Mouse (Mus musculus): ENCODE results near the gene Large1. TPM values are rescaled to one million over a fixed set of nuclear protein-coding genes. Genes with fewer than 3 reads are reported as not detected.
"Not testable (repeated sequence)": the region's sequence is repeated elsewhere in the genome, so short reads cannot be mapped to it uniquely, and the experiment has no call there.

Gene Large1
- polyA plus RNA-seq, 1 experiment from 2014 or later, result 12.5 TPM

- no peak overlapping the region for H3K4me2 ChIP-seq (ENCODE audit: low read depth, low read length)
- 0 out of 2 replicates have a peak, but pooled peaks cover 8% of the 10 kb centered on the region for H3K36me3 ChIP-seq (ENCODE audit: control insufficient read depth, insufficient read depth, low read length)
- H3K27me3 ChIP-seq (replicated peaks; ENCODE audit: control insufficient read depth, insufficient read depth, low read length), result no peaks in the 10 kb centered on the region
- ATAC-seq (ENCODE audit: low read depth) (no peak), DNase-seq (ENCODE audit: low spot score) (no peak)
- H3K9me3 ChIP-seq (ENCODE audit: control insufficient read depth, low read length), result no peaks in the 10 kb centered on the region
- H3K27ac ChIP-seq (replicated peaks; ENCODE audit: low read depth, low read length), result no peak overlapping the region
- no peak overlapping the region for H3K9ac ChIP-seq (ENCODE audit: low read depth, low read length)
- WGBS, result 84% methylated on average over 2 of the region's 2 CpGs
- H3K4me3 ChIP-seq (ENCODE audit: low read depth, low read length), result no peak overlapping the region
- H3K4me1 ChIP-seq (ENCODE audit: control insufficient read depth, insufficient read depth, low read length), result no peaks in the 10 kb centered on the region
Measured at GRCm38 (mm10) chr8:73132080-73132479, 221.3 kb downstream of the Large1 start.

- no peak for DNase-seq (ENCODE audit: low spot score)
- Histone ChIP-seq H3K4me1 (ENCODE audit: control insufficient read depth, insufficient read depth, low read length) (no peaks in the 10 kb centered on the region), H3K4me2 (ENCODE audit: low read depth, low read length) (no peak overlapping the region), H3K27ac (replicated peaks; ENCODE audit: low read depth, low read length) (no peak overlapping the region), H3K36me3 (ENCODE audit: control insufficient read depth, insufficient read depth, low read length) (no peaks in the 10 kb centered on the region), H3K4me3 (ENCODE audit: low read depth, low read length) (no peak overlapping the region), H3K9ac (ENCODE audit: low read depth, low read length) (no peak overlapping the region), H3K9me3 (ENCODE audit: control insufficient read depth, low read length) (no peaks in the 10 kb centered on the region), H3K27me3 (replicated peaks; ENCODE audit: control insufficient read depth, insufficient read depth, low read length) (no peaks in the 10 kb centered on the region)
- ATAC-seq (ENCODE audit: low read depth), result no peak
- WGBS, result 71% methylated on average over 5 of the region's 5 CpGs
Measured at GRCm38 (mm10) chr8:73123864-73124499, 229.4 kb downstream of the Large1 start.

GRCm38 (mm10) chr8:73112332-73112895 lies 240.9 kb downstream of the Large1 start:
- Histone ChIP-seq H3K4me2 (ENCODE audit: low read depth, low read length) (no peak overlapping the region), H3K27ac (replicated peaks; ENCODE audit: low read depth, low read length) (no peak overlapping the region), H3K4me3 (ENCODE audit: low read depth, low read length) (no peak overlapping the region), H3K36me3 (ENCODE audit: control insufficient read depth, insufficient read depth, low read length) (no peaks in the 10 kb centered on the region), H3K27me3 (replicated peaks; ENCODE audit: control insufficient read depth, insufficient read depth, low read length) (no peaks in the 10 kb centered on the region), H3K9me3 (ENCODE audit: control insufficient read depth, low read length) (no peaks in the 10 kb centered on the region), H3K9ac (ENCODE audit: low read depth, low read length) (no peak overlapping the region), H3K4me1 (ENCODE audit: control insufficient read depth, insufficient read depth, low read length) (no peaks in the 10 kb centered on the region)
- WGBS, result 90% methylated on average over 1 of the region's 1 CpGs
- no peak for DNase-seq (ENCODE audit: low spot score)
- ATAC-seq (ENCODE audit: low read depth), result no peak

DNA sequence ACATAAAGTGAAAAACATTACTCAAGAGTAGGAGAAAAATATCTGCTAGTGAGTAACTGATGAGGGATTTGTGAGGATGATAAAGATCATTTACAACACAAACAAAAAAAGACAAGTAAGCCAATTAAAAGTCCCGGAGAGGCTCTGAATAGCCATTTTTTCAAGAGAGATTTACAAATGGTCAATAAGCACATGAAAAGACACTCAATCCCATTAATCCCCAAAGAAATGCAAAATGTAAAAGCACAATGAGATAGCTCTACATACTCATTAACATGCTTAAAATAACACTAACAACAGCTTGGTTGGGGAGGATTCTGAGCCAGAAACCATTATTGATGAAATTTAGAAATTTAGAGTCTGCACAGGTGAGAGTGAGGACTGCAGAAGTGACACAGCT lies 249.3 kb downstream of the Large1 start:
- H3K27me3 ChIP-seq (replicated peaks; ENCODE audit: control insufficient read depth, insufficient read depth, low read length), result no peaks in the 10 kb centered on the region
- no peaks in the 10 kb centered on the region for H3K36me3 ChIP-seq (ENCODE audit: control insufficient read depth, insufficient read depth, low read length)
- WGBS, result 76% methylated on average over 1 of the region's 1 CpGs

DNA sequence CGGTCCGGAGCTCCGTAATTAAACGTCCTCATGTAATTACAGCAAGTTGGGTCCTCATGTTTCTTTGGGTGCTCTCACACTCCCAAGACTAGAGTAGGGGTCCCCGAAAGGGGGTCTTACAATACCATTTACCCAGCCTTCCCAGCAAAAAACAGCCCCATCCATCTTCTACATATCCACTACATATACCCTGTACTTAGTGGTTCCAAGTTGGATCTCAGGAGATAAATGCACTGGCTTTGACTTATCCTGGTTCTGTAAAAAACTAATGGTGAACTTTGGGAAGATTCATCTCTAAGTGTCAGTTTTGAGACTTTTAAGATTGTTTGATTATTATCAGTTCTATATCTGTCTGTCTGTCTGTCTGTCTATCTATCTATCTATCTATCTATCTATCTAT lies 252.3 kb downstream of the Large1 start:
- Histone ChIP-seq H3K27ac (replicated peaks; ENCODE audit: low read depth, low read length) (no peak overlapping the region), H3K27me3 (replicated peaks; ENCODE audit: control insufficient read depth, insufficient read depth, low read length) (no peaks in the 10 kb centered on the region), H3K36me3 (ENCODE audit: control insufficient read depth, insufficient read depth, low read length) (no peaks in the 10 kb centered on the region), H3K4me2 (ENCODE audit: low read depth, low read length) (no peak overlapping the region), H3K9me3 (ENCODE audit: control insufficient read depth, low read length) (no peaks in the 10 kb centered on the region), H3K4me3 (ENCODE audit: low read depth, low read length) (no peak overlapping the region), H3K9ac (ENCODE audit: low read depth, low read length) (no peak overlapping the region), H3K4me1 (ENCODE audit: control insufficient read depth, insufficient read depth, low read length) (no peaks in the 10 kb centered on the region)
- WGBS, result 88% methylated on average over 5 of the region's 5 CpGs
- no peak for DNase-seq (ENCODE audit: low spot score)
- ATAC-seq (ENCODE audit: low read depth), result no peak

More for the DNA sequence above, 249.3 kb downstream of the Large1 start:
- H3K4me2 ChIP-seq (ENCODE audit: low read depth, low read length), result no peak overlapping the region
- H3K4me1 ChIP-seq (ENCODE audit: control insufficient read depth, insufficient read depth, low read length), result no peaks in the 10 kb centered on the region
- ATAC-seq (ENCODE audit: low read depth) (no peak), DNase-seq (ENCODE audit: low spot score) (no peak)
- H3K27ac ChIP-seq (replicated peaks; ENCODE audit: low read depth, low read length), result no peak overlapping the region
- no peak overlapping the region for H3K9ac ChIP-seq (ENCODE audit: low read depth, low read length)
- H3K9me3 ChIP-seq (ENCODE audit: control insufficient read depth, low read length), result no peaks in the 10 kb centered on the region
- no peak overlapping the region for H3K4me3 ChIP-seq (ENCODE audit: low read depth, low read length)

- WGBS, result 47% methylated on average over 3 of the region's 3 CpGs
- H3K4me1 ChIP-seq (ENCODE audit: control insufficient read depth, insufficient read depth, low read length); H3K36me3 ChIP-seq (ENCODE audit: control insufficient read depth, insufficient read depth, low read length); H3K9ac ChIP-seq (ENCODE audit: low read depth, low read length); H3K4me3 ChIP-seq (ENCODE audit: low read depth, low read length); DNase-seq (ENCODE audit: low spot score); H3K27ac ChIP-seq (replicated peaks; ENCODE audit: low read depth, low read length); H3K4me2 ChIP-seq (ENCODE audit: low read depth, low read length); ATAC-seq (ENCODE audit: low read depth); H3K9me3 ChIP-seq (ENCODE audit: control insufficient read depth, low read length); H3K27me3 ChIP-seq (replicated peaks; ENCODE audit: control insufficient read depth, insufficient read depth, low read length): not testable (repeated sequence)
Measured at GRCm38 (mm10) chr8:73100607-73101006, 252.7 kb downstream of the Large1 start.

DNA sequence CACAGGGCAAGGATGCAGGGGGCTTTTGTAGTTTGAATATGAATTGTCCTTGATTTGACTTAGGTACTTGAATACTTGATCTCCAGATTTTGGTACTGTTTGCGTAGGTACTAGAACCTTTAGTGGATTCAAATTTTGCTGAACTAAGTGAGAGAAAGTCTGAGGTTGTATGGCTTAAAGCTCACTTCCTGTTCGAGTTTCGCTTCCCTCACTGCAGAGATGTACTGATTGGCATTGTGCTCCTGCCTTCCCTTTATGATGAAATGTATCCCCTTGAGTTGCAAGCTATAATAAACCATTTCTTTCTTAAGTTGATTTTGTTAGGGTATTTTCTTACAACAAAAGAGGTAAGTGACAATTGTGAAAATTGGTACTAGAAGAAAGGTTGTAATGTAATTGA lies 253.8 kb downstream of the Large1 start:
- no peaks in the 10 kb centered on the region for H3K36me3 ChIP-seq (ENCODE audit: control insufficient read depth, insufficient read depth, low read length)
- 81% methylated on average over 3 of the region's 3 CpGs for WGBS
- no peaks in the 10 kb centered on the region for H3K4me1 ChIP-seq (ENCODE audit: control insufficient read depth, insufficient read depth, low read length)
- H3K9ac ChIP-seq (ENCODE audit: low read depth, low read length), result no peak overlapping the region
- no peaks in the 10 kb centered on the region for H3K9me3 ChIP-seq (ENCODE audit: control insufficient read depth, low read length)
- H3K27ac ChIP-seq (replicated peaks; ENCODE audit: low read depth, low read length), result no peak overlapping the region
- no peak overlapping the region for H3K4me3 ChIP-seq (ENCODE audit: low read depth, low read length)
- no peaks in the 10 kb centered on the region for H3K27me3 ChIP-seq (replicated peaks; ENCODE audit: control insufficient read depth, insufficient read depth, low read length)
- H3K4me2 ChIP-seq (ENCODE audit: low read depth, low read length), result no peak overlapping the region
- DNase-seq (ENCODE audit: low spot score), result no peak
- no peak for ATAC-seq (ENCODE audit: low read depth)

GRCm38 (mm10) chr8:73096952-73097351 lies 256.4 kb downstream of the Large1 start:
- no peaks in the 10 kb centered on the region for H3K36me3 ChIP-seq (ENCODE audit: control insufficient read depth, insufficient read depth, low read length)

DNA sequence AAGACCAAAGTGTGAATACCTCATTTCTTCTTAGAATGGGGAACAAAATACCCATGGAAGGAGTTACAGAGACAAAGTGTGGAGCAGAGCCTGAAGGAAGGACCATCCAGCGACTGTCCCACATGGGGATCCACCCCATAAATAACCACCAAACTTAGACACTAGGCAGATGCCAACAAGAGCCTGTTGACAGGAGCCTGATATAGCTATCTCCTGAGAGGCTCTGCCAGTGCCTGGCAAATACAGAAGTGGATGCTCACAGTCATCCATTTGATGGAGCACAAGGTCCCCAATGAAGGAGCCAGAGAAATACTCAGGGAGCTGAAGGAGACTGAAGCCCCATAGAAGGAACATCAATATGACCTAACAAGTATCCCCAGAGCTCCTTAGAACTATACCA lies 275.6 kb downstream of the Large1 start:
- H3K27me3 ChIP-seq (replicated peaks; ENCODE audit: control insufficient read depth, insufficient read depth, low read length); H3K9ac ChIP-seq (ENCODE audit: low read depth, low read length); H3K9me3 ChIP-seq (ENCODE audit: control insufficient read depth, low read length); H3K27ac ChIP-seq (replicated peaks; ENCODE audit: low read depth, low read length); H3K36me3 ChIP-seq (ENCODE audit: control insufficient read depth, insufficient read depth, low read length); DNase-seq (ENCODE audit: low spot score); H3K4me1 ChIP-seq (ENCODE audit: control insufficient read depth, insufficient read depth, low read length); H3K4me3 ChIP-seq (ENCODE audit: low read depth, low read length); H3K4me2 ChIP-seq (ENCODE audit: low read depth, low read length); ATAC-seq (ENCODE audit: low read depth): not testable (repeated sequence)
- 79% methylated on average over 1 of the region's 1 CpGs for WGBS

More at GRCm38 (mm10) chr8:73096952-73097351, 256.4 kb downstream of the Large1 start:
- H3K4me3 ChIP-seq (ENCODE audit: low read depth, low read length), result no peak overlapping the region
- H3K9me3 ChIP-seq (ENCODE audit: control insufficient read depth, low read length), result no peaks in the 10 kb centered on the region
- H3K4me1 ChIP-seq (ENCODE audit: control insufficient read depth, insufficient read depth, low read length), result no peaks in the 10 kb centered on the region
- H3K27ac ChIP-seq (replicated peaks; ENCODE audit: low read depth, low read length), result no peak overlapping the region
- H3K9ac ChIP-seq (ENCODE audit: low read depth, low read length), result no peak overlapping the region
- ATAC-seq (ENCODE audit: low read depth) (no peak), DNase-seq (ENCODE audit: low spot score) (no peak)
- WGBS, result 83% methylated on average over 2 of the region's 2 CpGs
- H3K27me3 ChIP-seq (replicated peaks; ENCODE audit: control insufficient read depth, insufficient read depth, low read length), result no peaks in the 10 kb centered on the region
- no peak overlapping the region for H3K4me2 ChIP-seq (ENCODE audit: low read depth, low read length)

Data from embryonic facial prominence, embryonic 14.5 days (tissue).